Mouse (Mus musculus) R1 (cell line): ENCODE data around the gene Phldb3.
"Not testable (repeated sequence)": the region's sequence is repeated elsewhere in the genome, so short reads cannot be mapped to it uniquely, and the experiment has no call there.

Source experiments
- DNase-seq: peaks from one replicate; pipeline ENCODE4 v3.0.0-alpha.2; 2018; ENCODE audit warnings: low read depth, low spot score

The Phldb3 gene

GRCm38 (mm10) chr7:24594309-24594803 is 16.2 kb upstream of the Phldb3 start:
- peak; percentile 47 for DNase-seq

- DNase-seq, result no peak
These were observed 15.1 kb upstream of the Phldb3 start for GRCm38 (mm10) chr7:24595464-24595863.

- DNase-seq, result no peak
These were observed 12.4 kb upstream of the Phldb3 start for GRCm38 (mm10) chr7:24598121-24598520.

- peak; percentile 77 for DNase-seq
These were observed 11.1 kb upstream of the Phldb3 start for GRCm38 (mm10) chr7:24599211-24600067.

GRCm38 (mm10) chr7:24600941-24601597 is 9.5 kb upstream of the Phldb3 start:
- peak; percentile 95 for DNase-seq

GRCm38 (mm10) chr7:24605561-24605960 is 5.0 kb upstream of the Phldb3 start:
- no peak for DNase-seq

GRCm38 (mm10) chr7:24606046-24606445 is 4.5 kb upstream of the Phldb3 start:
- DNase-seq, result no peak

GRCm38 (mm10) chr7:24608017-24608416 is 2.5 kb upstream of the Phldb3 start:
- DNase-seq, result peak; percentile 88

- DNase-seq, result no peak
These were observed 2.0 kb upstream of the Phldb3 start for GRCm38 (mm10) chr7:24608561-24608960.

GRCm38 (mm10) chr7:24610879-24611494 is 424 bp downstream of the Phldb3 start:
- peak; percentile 80 for DNase-seq

GRCm38 (mm10) chr7:24611709-24612108 is 1.1 kb downstream of the Phldb3 start:
- no peak for DNase-seq

GRCm38 (mm10) chr7:24612308-24612910 is 1.8 kb downstream of the Phldb3 start:
- peak; percentile 68 for DNase-seq

GRCm38 (mm10) chr7:24614816-24615215 is 4.3 kb downstream of the Phldb3 start:
- DNase-seq, result no peak

GRCm38 (mm10) chr7:24617763-24618162 is 7.2 kb downstream of the Phldb3 start:
- DNase-seq, result no peak

- not testable (repeated sequence) for DNase-seq
These were observed 7.8 kb downstream of the Phldb3 start for GRCm38 (mm10) chr7:24618374-24618773.

- DNase-seq, result peak; percentile 93
These were observed 9.3 kb downstream of the Phldb3 start for GRCm38 (mm10) chr7:24619671-24620397.

- peak; percentile 69 for DNase-seq
These were observed 10.6 kb downstream of the Phldb3 start for GRCm38 (mm10) chr7:24621193-24621592.

- DNase-seq, result peak; percentile 56
These were observed 12.4 kb downstream of the Phldb3 start for GRCm38 (mm10) chr7:24622967-24623366.

GRCm38 (mm10) chr7:24628685-24629610 is 18.4 kb downstream of the Phldb3 start:
- peak; percentile 92 for DNase-seq

- DNase-seq, result no peak
These were observed 19.1 kb downstream of the Phldb3 start for GRCm38 (mm10) chr7:24629672-24630071.
